Comparison of ENCODE assay signal across 8 mouse cellular contexts in the genomic region with DNA sequence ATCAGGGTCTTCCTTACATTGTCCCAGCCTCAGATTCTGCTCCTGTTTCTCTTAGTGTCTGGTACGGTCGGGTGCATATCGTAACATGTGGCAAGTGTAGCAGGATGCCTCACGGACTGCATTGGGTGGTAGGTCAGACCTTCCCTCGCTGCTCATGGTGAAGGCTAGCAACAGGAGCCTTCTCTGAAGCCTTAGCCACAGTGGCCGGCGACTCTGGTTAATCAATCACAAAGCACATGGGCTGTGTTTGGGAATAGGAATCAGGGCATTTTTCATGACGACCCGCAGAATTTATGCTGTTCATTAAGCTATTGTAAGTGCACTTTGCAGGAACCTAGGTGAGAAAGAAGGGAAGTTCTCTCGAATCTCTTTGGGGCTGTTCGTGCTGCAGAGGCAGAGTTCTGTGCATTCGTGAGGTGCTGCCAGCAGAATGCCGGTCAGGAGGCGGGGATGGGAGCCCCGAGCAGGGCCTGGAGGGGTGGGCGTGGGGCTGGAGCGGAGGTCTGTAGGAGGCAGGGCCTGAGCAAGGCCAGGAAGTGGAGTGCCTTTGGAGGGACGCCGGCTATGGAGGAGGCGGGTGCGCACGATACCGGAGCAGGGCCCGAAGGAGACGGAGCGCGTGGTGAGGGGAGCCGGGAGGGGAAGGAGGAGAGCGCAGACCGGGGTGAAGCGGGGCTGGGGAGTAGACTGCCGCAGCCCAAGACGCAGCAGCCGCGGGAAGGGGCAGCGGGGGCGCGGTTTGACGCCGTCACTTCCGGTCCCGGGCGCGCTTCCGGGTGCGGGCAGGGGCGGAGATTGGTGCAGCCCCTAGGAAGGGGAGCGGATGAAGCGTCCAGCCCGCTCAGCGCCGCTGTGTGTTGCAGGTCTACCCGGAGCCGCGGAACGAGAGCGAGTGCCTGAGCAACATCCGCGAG. TPM values are rescaled to one million over a fixed set of nuclear protein-coding genes. Genes with fewer than 3 reads are reported as not detected.
DNase-seq lines count a peak whose midpoint lies in the region; ATAC-seq lines count a peak whose summit lies in the region.

No protein-coding gene starts in this region.

- peak; percentile 96 for ATAC-seq in intestine, embryonic 16.5 days

- H3K4me1 ChIP-seq in intestine, embryonic 16.5 days (ENCODE audit: control insufficient read depth, insufficient read depth, low read length), result peaks cover 14% of the 10 kb centered on the region
- peaks cover 32% of the 10 kb centered on the region for H3K4me1 ChIP-seq in midbrain, embryonic 10.5 days

- H3K36me3 ChIP-seq in intestine, embryonic 16.5 days (ENCODE audit: control insufficient read depth, insufficient read depth, low read length), result no peaks in the 10 kb centered on the region
- no peaks in the 10 kb centered on the region for H3K36me3 ChIP-seq in midbrain, embryonic 10.5 days

- DNase-seq in adrenal gland, postnatal 10 days, result peak; percentile 98
- peak; percentile 95 for DNase-seq in embryo, embryonic 9.5 days (ENCODE audit: extremely low spot score)
- peak; percentile 92 for DNase-seq in gastrocnemius, postnatal 4 days (ENCODE audit: low spot score in 2 of 2)
- DNase-seq in left cerebral cortex, postnatal 36 days (ENCODE audit: low spot score in 2 of 2), result peak; percentile 91 to 93
- peak; percentile 92 for DNase-seq in midbrain, embryonic 10.5 days (ENCODE audit: low spot score)
- DNase-seq in right cerebral cortex, postnatal 36 days (ENCODE audit: low spot score in 2 of 2), result peak; percentile 80 to 84
- DNase-seq in yolk sac, embryonic 10.5 days (ENCODE audit: low spot score), result peak; percentile 93

- peak overlapping the region; percentile 91 for H3K4me3 ChIP-seq in intestine, embryonic 16.5 days (ENCODE audit: low read length)
- peak overlapping the region; percentile 94 for H3K4me3 ChIP-seq in midbrain, embryonic 10.5 days

- H3K9me3 ChIP-seq in intestine, embryonic 16.5 days (ENCODE audit: control insufficient read depth, low read length), result no peaks in the 10 kb centered on the region
- H3K9me3 ChIP-seq in midbrain, embryonic 10.5 days (replicated peaks), result no peaks in the 10 kb centered on the region

- H3K27me3 ChIP-seq in intestine, embryonic 16.5 days (replicated peaks; ENCODE audit: control insufficient read depth, insufficient read depth, low read length), result no peaks in the 10 kb centered on the region
- H3K27me3 ChIP-seq in midbrain, embryonic 10.5 days (ENCODE audit: low read depth, poor library complexity, severe bottlenecking), result no peaks in the 10 kb centered on the region

- WGBS in intestine, embryonic 16.5 days, result 1% methylated on average over 59 of the region's 59 CpGs
- WGBS in midbrain, embryonic 10.5 days, result 3% methylated on average over 59 of the region's 59 CpGs

- H3K27ac ChIP-seq in intestine, embryonic 16.5 days (ENCODE audit: low read length), result peak overlapping the region; percentile 92
- peak overlapping the region; percentile 91 for H3K27ac ChIP-seq in midbrain, embryonic 10.5 days (replicated peaks)

- peak overlapping the region; percentile 98 for H3K9ac ChIP-seq in intestine, embryonic 16.5 days (ENCODE audit: low read depth, low read length)

- H3K4me2 ChIP-seq in intestine, embryonic 16.5 days (ENCODE audit: low read depth, low read length), result peak overlapping the region; percentile 89

- intact Hi-C loops in left cerebral cortex, postnatal 36 days (cut with DNase I), result loop anchor here (5.0 kb wide), 2 partner anchors 74 to 184 kb away; no protein-coding TSS in a partner anchor

RNA-seq across cellular contexts. Expression of a gene that starts 30.3 kb away (rescaled TPM):
- total RNA-seq in adrenal gland, postnatal 10 days (2021), result 10 to 100 TPM; 53.1 to 70.4 TPM
- total RNA-seq in gastrocnemius, postnatal 4 days (2021), result 100 to 1,000 TPM; 107 to 114 TPM
- polyA plus RNA-seq in intestine, embryonic 16.5 days (2015; fragmentation: Nextera tagmentation; extraction: Ambion mirVana), result 23.9 and 24.0 TPM in 2 replicates
- total RNA-seq in left cerebral cortex, postnatal 36 days (2021), result 100 to 1,000 TPM; 112 to 145 TPM
- polyA plus RNA-seq in midbrain, embryonic 10.5 days (2016; fragmentation: Nextera tagmentation; extraction: Ambion mirVana), result 47.4 and 56.9 TPM in 2 replicates

RNA-seq across cellular contexts. Expression of a gene that starts 57.0 kb away (rescaled TPM):
- total RNA-seq in adrenal gland, postnatal 10 days (2021), result not detected
- not detected for total RNA-seq in gastrocnemius, postnatal 4 days (2021)
- polyA plus RNA-seq in intestine, embryonic 16.5 days (2015; fragmentation: Nextera tagmentation; extraction: Ambion mirVana), result not detected in 2 replicates
- not detected for total RNA-seq in left cerebral cortex, postnatal 36 days (2021)
- 0.09 TPM in 1 of 2 replicates, not detected in the other for polyA plus RNA-seq in midbrain, embryonic 10.5 days (2016; fragmentation: Nextera tagmentation; extraction: Ambion mirVana)

Comparison
In these comparisons a context has a peak if more than half of its experiments do, and no peak if none do; other contexts are left out.
1. Peak in every context shown above with its lines: DNase-seq, ATAC-seq, H3K4me3 ChIP-seq and H3K27ac ChIP-seq.